Mouse (Mus musculus) heart, postnatal 25 days (tissue): Measurements from ENCODE around the gene Stx17. TPM values are rescaled to one million over a fixed set of nuclear protein-coding genes. Genes with fewer than 3 reads are reported as not detected.

ENCODE experiments used
- DNase-seq: peaks from one replicate; pipeline ENCODE4 v3.0.0; 2022; ENCODE audit warnings: low spot score
- intact Hi-C: fragments of 180-260 bp; cut with DNase I; formaldehyde crosslinking; loops from one replicate; pipeline ENCODE4 v1.15.1; 2025
- total RNA-seq, 2 experiments: library from RNA; stranded (reverse); gene quantifications; 2 replicates each; pipeline ENCODE4 v1.2.3; 2021

Gene Stx17
- total RNA-seq = 10 to 100 TPM; 22.6 to 28.7 TPM

DNA sequence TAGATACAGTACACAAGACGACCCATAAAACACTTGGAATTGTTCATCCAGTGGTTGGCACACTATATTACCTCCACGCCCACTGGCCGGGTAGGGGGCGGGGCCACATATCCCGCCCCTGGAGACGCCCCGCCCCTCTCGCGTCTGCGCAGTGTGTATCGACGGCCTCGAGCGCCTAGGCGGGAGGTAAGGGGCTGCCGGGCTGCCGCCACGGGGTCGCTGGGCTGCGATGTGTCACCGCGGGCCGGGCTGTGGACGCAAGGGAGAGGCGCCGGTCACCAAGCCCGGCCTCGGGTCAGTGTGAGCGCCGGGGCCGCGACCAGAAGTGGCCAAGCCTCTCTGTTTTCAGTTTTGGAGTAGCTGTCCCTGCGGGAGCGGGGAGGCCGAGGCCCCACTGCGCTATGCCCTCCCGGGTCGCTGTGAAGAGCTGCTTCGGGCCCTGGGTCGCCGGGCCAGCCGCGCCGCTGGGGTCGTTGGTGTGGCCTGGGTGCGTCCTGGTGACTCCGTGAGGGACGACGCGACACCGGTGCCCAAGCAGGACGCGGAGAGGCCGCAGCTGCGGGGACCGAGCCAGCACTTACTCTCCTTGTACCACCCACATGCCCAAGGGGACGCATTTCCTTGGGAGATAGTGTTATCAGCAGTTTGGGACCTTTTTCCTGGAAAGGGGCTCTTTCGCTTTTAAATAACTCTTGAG is at the start of gene Stx17:
Stx17 (plus strand) TSS at position 143 of the 697 bp plus-strand sequence.
- peak; percentile 70 for DNase-seq
- intact Hi-C loops = loop anchor here (2.0 to 10.0 kb wide), 3 partner anchors 78 to 770 kb away; partner anchors contain the start of gene Tgfbr1

DNA sequence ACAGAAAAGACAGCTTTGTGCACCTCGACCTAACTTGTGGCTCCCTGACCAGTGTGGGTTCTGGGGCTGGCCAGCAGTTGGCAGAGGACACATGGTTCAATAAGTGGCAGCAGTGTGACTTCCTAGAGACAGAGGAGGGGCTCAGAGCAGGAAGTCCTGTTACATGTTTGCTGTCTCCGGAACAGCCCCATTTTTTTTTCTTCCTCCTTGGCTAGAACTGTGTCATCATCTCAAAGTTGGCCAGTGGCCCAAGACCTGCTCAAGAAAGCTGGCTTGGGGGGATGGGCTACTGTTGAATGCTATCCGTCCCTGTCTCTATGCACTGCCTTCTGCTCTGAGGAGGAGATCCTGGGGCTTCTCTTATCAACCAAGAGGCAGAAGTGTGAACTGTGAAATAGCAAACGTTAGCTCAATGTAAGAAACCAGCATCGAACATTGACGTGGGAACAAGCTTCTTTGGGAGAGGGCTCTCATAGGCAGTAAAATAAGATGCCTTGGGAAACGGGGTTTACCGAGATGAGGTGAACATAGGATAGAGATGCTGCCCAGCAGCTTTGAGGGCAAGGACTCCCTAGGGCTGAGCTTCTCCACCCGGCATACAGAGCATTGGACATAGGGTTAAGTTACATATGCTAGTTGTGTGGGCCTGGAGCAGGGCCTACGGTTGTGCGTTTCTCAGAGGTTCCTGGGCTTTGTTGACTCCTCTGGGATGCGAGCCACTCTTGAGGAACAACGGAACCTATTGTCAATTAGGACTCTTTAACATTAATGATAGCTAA is 47.8 kb upstream of the Stx17 start:
- intact Hi-C loops = no loop called here
- no peak for DNase-seq

DNA sequence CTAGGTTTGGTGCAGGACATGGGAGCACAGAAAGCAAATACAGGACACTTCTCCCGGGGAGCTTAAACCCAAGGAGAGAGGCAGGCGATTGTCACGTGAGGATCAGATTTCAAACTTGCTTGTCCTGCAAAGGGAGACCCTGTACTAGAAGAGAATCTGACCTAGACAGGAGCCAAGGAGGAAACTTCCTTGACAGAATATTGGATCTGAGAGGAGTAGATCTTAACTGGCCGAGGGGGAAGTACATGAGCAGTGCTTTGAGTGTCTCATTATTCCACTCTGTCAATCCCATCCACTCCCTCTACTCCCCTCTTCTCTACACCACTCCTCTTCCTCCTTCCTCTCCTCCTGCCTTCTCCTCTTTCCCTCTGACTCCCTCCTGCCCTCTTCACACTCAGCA is 46.5 kb upstream of the Stx17 start:
- intact Hi-C loops = no loop called here
- DNase-seq = no peak

DNA sequence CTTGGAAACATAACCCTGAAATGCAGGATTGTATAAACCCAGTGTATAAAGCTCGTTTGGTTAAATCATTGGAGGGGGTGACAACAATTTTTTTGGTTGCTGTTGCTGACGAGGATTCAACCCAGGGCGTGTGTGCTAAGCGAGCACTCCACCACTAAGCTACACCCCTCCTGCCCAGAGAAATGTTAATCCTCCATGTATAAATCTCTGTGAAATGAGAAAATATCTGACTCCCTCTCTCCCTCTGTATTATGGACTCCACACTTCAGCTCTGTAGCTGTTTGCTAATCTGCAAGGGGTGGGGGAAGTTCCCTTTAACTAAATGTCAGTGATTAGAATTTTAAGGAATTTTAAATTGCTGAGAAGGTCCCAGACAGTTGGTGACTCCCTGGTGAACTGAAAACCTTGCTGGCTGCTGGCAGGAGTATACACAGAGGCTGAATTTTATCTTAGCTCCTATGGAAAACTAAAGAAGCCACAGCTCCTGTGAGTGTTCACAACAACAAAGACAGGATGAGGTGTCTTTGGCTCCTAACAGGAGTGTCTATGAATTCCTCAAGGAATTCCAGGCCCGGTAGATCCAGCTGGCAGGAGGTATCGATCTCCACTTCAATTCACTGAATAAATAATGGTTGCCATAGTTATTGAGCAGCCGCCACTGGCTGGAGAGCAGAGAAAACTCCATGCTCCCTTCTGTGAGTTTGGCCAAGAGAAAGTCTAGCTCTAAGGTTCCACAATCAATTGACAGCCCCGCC is 45.3 kb upstream of the Stx17 start:
- intact Hi-C loops = no loop called here
- no peak for DNase-seq

DNA sequence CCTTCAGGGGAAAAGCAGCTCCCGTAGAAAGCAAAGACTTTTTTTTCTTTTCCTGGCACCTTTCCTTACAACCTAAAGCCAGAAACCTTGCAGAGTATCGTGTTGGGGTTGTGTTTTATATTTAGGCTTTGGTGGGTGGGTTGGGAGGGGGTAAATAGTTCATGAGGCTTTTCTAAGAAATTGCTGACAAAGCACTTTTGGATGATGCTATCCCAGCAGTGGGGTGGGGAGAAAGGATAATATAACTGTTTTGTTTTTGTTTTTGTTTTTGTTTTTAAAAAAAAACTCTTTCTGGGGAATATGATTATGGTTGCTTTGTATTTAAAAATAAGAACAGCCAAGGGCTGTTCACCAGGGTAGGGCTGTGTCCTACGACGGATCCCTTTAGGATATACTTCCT is 41.3 kb upstream of the Stx17 start:
- no peak for DNase-seq
- intact Hi-C loops = no loop called here

DNA sequence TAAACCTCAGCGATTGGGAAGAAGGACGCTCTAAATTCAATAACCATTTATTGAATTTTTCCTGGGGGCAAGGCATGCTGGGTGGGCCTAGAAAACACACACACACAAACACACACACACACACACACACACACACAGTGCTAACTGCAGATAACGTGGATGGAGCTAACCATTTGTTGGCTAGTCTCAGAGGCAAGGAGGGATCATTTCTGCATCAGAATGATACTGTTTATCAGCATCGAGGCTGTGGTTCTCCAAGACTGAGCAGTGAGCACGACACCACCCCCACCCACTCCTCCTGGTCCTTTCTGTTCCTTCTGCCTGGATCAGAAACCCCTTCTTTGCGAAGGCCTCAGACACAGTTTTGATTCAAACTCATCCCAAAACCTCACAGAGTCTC is 38.1 kb upstream of the Stx17 start:
- intact Hi-C loops = no loop called here
- no peak for DNase-seq

DNA sequence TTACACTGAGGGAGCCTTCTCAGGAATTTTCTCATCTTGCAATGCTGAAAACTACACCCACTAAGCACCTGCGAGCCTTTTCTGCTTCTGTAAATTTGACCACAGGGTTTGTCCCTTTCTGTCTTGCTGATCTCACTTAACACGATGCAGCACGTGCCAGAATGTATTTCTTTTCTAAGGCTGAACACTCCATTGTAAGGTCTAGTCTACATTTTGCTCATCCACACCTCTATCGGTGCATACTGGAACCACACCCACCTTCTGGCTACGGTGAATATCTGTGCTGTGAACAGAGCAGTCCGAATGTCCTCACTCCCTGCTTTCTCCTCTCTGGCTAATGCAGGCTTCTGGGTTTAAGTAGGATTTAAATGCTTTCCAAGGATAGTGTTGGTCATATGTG is 37.2 kb upstream of the Stx17 start:
- intact Hi-C loops = no loop called here
- no peak for DNase-seq

DNA sequence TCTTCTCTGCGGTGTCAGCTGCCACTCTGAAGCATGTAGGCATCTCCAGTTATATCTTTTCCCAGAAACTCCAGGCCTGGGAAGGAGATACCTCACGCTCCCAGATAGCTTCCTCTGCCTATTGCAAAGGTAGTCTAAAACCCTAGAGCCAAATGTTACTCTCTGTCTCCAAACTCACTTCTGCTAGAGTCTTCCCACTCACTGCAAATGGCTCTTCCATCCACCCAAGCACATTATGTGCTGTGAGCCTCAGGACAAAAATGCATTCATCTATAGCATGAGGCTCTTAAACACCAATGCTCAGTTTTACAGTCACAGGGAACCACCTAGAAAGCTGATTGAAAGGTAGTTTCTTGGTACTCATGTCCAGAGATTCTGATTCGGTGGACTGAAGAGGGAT is 31.5 kb upstream of the Stx17 start:
- DNase-seq = no peak
- intact Hi-C loops = no loop called here

DNA sequence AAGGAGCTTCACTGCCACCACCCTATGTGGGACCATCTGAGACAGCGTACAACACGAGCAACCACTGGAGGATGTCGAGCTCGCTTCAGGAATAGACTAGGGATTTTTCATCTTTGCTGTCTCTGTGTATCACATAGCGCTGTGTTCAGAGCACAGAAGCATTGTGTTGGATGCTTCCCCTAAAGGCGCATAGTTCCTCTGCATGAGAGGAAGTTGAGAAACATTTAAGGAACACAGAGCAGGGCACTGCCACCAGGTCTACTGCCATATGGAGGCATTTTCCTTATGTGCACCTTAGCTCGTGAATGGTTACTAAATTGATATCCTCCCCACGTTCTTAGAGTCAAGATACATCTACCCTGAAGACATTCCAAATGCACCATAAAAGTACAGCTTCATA is 24.5 kb upstream of the Stx17 start:
- no peak for DNase-seq
- intact Hi-C loops = no loop called here

DNA sequence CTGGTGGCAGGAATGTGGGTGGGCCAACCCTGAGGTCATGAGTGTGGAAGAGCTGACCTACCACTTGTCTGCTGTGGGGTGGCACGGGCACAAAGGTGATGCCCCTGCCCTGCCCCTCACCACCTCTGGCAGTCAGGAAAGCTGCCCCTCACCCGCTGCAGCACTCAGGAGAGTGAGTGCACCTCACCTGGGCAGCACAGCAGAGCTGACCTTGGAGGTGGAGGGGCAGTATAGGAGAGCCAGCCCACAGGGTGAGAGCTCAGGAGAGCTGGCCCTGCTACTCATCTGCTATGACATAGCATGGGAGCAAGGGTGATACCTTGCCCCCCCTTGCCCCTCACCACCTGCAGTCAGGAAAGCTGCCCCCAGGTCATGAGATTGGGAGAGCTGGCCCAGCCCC is 22.7 kb upstream of the Stx17 start:
- no peak for DNase-seq
- intact Hi-C loops = no loop called here

DNA sequence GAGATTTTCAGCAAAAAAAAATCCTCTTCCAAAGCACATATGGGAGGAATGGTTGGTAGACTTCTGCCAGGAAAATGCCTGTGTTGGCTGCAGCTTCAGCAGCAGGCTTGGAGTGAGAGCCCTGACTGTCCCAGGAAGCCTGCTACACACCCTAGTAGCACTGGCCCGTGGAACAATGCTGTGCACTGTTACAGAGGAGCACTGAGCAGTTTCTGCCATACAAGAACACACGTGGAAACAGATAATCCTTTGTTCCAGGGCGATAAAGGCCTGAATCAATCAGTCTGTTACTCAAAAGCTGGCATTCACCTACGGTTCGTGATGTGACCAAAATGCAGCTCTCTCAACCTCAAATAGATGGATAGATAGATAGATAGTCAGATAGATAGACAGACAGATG is 19.3 kb upstream of the Stx17 start:
- DNase-seq = no peak
- intact Hi-C loops = no loop called here

DNA sequence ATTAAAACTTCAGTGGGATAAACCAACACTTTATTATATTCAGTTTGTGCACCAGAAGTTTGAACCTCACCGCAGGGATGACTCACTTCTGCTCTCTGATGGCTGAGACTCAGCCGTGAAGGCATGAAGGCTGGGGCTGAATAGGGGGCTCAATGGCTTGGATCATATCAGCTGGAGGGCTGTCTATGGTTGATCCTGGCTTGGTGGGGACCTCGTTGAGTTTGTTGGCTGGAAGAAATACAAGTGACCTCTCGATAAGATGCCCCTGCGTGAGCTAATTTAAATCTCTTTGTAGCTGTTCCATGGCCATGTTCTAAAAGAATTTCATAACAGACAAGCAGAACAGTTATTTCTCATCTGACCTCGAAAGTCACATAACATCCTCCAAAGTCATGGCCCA is 17.6 kb upstream of the Stx17 start:
- intact Hi-C loops = no loop called here
- no peak for DNase-seq

DNA sequence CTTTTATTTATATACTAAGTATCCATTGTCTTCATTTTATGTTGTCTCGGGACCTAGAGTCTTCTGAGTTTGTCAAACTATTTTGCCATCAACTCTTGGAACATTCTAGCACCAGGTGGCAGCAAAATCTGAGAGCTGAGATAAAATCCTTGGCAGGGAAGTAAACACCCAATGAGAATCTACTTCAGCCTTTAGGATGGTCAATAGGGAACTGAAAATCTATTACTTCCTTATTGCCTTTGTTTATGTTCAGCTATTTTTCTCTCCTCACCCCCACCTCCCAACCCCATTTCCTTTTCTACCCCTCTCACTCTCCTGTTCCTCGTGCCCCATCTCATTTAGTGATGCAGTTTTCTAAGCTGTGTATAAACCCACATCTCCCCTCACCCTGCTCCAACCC is 16.1 kb upstream of the Stx17 start:
- intact Hi-C loops = no loop called here
- DNase-seq = no peak

DNA sequence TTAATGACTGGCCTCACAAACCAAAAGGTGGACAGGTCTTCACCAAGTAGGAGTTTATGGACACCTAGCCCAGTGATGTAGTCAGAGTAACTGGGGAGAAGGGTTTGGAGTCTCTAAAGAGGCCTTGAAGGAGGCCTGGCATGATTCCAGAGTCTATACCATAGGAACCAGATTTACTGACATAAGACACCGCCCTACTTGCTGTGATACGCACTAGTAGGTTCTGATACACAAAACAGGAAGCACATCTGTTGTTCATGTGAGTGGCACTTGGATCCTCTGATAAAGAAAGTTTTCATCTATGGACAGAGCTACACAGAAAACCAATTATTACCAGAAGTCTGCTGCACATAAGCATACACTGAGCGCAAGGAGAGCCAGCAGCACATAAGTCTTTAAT is 14.4 kb upstream of the Stx17 start:
- no peak for DNase-seq
- intact Hi-C loops = no loop called here

DNA sequence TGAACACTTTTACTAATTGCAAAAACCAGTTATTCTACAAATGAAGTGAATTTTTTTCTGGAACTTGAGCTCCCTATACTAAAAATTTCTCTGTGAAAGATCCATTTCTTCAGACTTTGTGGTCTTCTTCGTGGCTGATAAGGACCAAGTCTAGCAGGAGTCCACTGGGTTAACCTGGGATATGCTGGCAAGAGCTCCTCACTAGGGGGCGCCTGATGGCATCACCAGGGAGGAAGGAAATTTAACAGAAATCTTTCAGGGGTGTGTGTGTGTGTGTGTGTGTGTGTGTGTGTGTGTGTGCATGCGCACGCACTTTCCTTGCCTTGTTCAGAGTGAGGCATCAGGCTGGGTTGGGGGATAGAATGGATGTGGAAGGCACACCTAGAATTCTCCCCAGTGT is 8.5 kb upstream of the Stx17 start:
- intact Hi-C loops = no loop called here
- DNase-seq = no peak

DNA sequence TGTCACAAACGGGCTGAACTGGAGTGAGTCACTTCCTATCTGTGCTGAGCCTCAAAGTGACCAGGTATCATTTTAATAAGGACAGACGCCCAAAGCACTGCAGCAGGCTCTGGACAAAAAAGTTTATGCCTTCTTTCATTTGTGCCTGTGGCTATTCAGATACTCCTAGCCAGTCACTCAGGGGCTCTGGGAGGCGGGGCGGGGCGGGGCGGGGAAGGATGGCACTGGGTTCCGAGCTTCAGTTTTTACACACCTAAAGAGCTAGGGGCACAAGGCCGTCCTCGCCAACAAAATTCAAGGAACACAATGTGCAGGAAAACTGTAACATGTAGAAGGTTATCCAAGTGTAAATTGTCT is 321 bp upstream of the Stx17 start:
- DNase-seq = no peak
- intact Hi-C loops = loop anchor here (2.0 to 10.0 kb wide), 2 partner anchors 78 to 770 kb away; partner anchors contain the start of gene Tgfbr1

DNA sequence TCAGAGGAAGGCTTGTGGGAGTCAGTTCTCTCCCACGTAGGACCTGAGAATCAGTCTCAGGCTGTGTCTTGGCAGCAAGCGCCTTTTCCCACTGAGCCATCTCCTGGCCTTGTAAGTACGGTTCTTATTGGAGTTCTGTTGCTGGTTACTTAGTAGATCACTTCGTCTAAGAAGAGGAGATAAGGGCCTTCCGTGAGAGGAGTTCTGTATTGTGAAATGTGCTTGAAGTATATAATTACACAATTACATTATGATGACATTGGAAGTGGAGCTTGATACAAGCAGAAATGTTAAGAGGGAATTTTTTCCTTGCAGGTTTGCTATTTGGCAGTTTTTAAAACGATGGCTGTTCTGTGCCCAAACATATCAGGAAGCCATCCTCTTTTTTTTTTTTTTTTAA is 5.6 kb downstream of the Stx17 start:
- intact Hi-C loops = no loop called here
- DNase-seq = no peak

DNA sequence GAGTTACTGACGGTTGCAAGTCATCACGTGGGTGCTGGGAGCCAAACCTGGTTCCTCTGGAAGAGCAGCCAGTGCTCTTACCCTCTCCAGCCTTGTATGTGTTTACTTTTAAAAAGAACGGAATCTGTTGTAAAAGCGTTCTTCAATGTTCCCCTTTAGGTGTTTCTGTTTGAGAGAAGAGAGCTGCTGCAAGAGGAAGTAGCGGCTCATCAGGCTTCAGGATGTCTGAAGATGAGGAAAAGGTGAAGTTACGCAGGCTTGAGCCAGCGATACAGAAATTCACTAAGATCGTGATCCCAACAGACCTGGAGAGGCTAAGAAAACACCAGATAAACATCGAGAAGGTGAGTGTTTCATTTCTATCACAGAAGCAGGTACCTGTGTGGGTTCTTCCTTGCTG is 6.9 kb downstream of the Stx17 start:
- intact Hi-C loops = no loop called here
- no peak for DNase-seq

DNA sequence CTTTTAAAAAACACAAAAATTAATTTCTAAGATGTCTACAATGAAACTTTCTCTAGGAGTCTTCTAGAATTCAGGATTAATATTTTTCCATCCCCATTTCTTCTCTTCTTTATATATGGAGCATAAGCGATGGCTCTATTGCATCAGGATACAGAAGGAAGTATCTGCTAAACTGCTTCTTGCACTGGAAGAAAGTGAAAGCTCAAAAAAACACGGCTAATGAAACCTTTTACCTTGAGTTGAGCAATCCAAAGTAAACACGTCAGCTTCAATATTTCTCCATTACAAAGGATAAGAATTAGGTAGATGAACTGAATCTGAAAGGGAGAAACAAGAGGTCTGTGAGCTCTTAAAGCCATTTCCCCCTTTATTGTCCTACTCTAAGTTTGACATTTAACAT is 8.0 kb downstream of the Stx17 start:
- no peak for DNase-seq
- intact Hi-C loops = no loop called here

DNA sequence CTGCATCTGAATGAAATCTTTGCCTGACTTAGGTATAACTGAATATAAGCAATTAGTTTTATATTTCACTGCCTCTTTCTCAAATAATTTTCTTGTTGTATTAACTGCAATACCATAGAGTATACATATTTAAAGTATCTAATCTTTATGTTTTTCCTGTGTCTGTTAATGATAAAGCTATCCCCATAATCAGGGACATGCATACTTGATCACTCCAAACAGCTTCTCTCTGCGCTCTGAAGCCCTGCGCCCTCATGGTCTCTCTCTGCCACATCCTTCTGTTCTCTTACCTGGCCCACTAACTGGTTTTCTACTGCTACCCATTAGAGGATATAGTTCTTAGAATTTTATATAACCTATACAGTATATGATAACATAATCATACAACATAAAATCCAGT is 24.8 kb downstream of the Stx17 start:
- intact Hi-C loops = no loop called here
- DNase-seq = no peak

DNA sequence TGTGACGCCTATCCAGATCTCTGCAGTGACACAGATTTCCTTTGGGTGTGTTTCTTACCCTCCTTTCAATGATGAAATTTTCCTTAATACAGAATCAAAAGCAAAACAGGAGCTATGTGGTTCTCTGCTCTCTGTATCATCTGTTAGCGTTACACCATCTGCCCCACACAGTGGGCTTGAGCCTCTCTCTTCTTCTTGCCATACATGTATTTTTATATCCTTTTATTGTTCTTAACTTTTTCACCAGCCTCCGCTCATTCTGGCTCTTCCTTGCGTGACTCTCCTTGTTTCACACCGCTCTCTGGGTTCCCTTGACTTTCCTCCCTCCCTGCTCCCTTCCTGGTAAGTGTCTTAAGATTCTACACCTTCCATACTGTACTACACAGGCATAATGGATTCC is 28.5 kb downstream of the Stx17 start:
- intact Hi-C loops = no loop called here
- DNase-seq = no peak
